Comparison of ENCODE assay signal across 11 mouse cellular contexts in genomic region chr4:131397161-131397560, GRCm38 (mm10).
A peak's percentile ranks its signal among the peaks of the same experiment; 100 is the strongest.
DNase-seq lines count a peak whose midpoint lies in the region.
"Had no signal": no experiment of that assay in that cellular context is flagged by ENCODE, and none has a peak within 500 bp of the region (broad histone marks: within the 10 kb centered on the region; RNA-seq: fewer than 3 reads in every experiment).

No protein-coding gene starts in this region.

- peak; percentile 16 for DNase-seq in cerebellum, adult 11 months
- DNase-seq in cerebellum, adult 9-10 months, result no peak
- DNase-seq in cerebellum, adult 8-10 months, result peak; percentile 12
- no peak for DNase-seq in cerebellum, adult 11-12 months
- peak; percentile 54 to 59 for DNase-seq in cerebellum, postnatal 14 days
- no peak for DNase-seq in retina, embryonic 14.5 days (ENCODE audit: low spot score)
- DNase-seq: adrenal gland, postnatal 10 days; adrenal gland, postnatal 36 days; gastrocnemius, postnatal 10 days; gastrocnemius, postnatal 36 days; kidney, adult 2 months had no signal

Comparison
In these comparisons a context has a peak if more than half of its experiments do, and no peak if none do; other contexts are left out.
1. DNase-seq: peak in cerebellum, adult 11 months (single experiment), cerebellum, adult 8-10 months (single experiment) and cerebellum, postnatal 14 days (2 of 2); none in cerebellum, adult 9-10 months (single experiment), cerebellum, adult 11-12 months (single experiment) and retina, embryonic 14.5 days (single experiment).